Comparison of ENCODE assay signal across 8 mouse cellular contexts in the genomic region with DNA sequence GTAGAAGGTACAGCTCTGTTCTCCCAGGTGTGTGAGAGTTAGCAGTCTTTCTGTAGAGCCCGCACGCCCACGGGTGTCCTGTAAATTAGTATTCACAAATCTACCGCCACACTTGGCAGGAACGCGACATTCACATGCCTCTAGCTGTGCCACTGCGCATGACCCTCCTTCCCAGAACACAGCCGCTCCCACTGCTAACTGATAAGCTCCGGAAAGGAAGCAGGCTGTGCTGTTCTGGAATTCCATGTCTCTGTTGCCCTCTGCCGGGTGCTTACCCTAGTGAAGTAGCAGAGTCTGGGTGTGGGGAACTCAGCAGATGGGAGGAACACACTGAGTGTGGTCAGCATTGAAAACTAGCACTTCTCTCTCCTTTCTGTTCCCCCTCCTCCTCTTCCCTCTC. TPM values are rescaled to one million over a fixed set of nuclear protein-coding genes. Genes with fewer than 3 reads are reported as not detected.
DNase-seq lines count a peak whose midpoint lies in the region; ATAC-seq and TF ChIP-seq lines count a peak whose summit lies in the region.

No protein-coding gene starts in this region.

- H3K27ac ChIP-seq in gastrocnemius, adult 2 months, result peak overlapping the region; percentile 86
- peak overlapping the region; percentile 37; the same call in 1 of the 2 replicates for H3K27ac ChIP-seq in hindbrain, embryonic 15.5 days (replicated peaks)

- ATAC-seq in common myeloid progenitor, adult 5-6 weeks (replicated peaks; ENCODE audit: low read depth, poor library complexity, severe bottlenecking), result peak; percentile 87
- peak; percentile 91 for ATAC-seq in hindbrain, embryonic 15.5 days (ENCODE audit: low FRiP score, low read depth)

- no peaks in the 10 kb centered on the region for H3K9me3 ChIP-seq in hindbrain, embryonic 15.5 days

- 0 out of 2 replicates have a peak overlapping the region, but pooled peaks have one; percentile 5 for H3K9ac ChIP-seq in hindbrain, embryonic 15.5 days

- H3K4me2 ChIP-seq in hindbrain, embryonic 15.5 days, result peak overlapping the region; percentile 53

- intact Hi-C loops in gastrocnemius, adult 2 months (cut with DNase I), result loop anchor here (10.0 kb wide), 4 partner anchors 91 to 401 kb away; a partner anchor contains a TSS

- peaks cover 24% of the 10 kb centered on the region for H3K4me1 ChIP-seq in hindbrain, embryonic 15.5 days (replicated peaks)

- no peaks in the 10 kb centered on the region for H3K27me3 ChIP-seq in hindbrain, embryonic 15.5 days

- DNase-seq in adrenal gland, adult 18-20 months (ENCODE audit: low spot score in 2 of 2), result peak; percentile 66 to 72
- DNase-seq in gastrocnemius, adult 2 months, result peak; percentile 76
- DNase-seq in layer of hippocampus, postnatal 25 days (ENCODE audit: extremely low spot score in 1 of 2, low spot score in 1 of 2), result peak; percentile 54 to 66
- DNase-seq in lung, postnatal 10 days, result peak; percentile 95
- DNase-seq in retina, embryonic 14.5 days (ENCODE audit: low spot score), result peak; percentile 68
- peak; percentile 51 to 82 for DNase-seq in urinary bladder, postnatal 36 days (ENCODE audit: low spot score in 2 of 2)

- peak; percentile 65 for TF ChIP-seq CTCF in gastrocnemius, adult 2 months (IDR thresholded peaks at IDR 0.05)

- no peaks in the 10 kb centered on the region for H3K36me3 ChIP-seq in hindbrain, embryonic 15.5 days

- H3K4me3 ChIP-seq in gastrocnemius, adult 2 months, result peak overlapping the region; percentile 51
- peak overlapping the region; percentile 24 for H3K4me3 ChIP-seq in hindbrain, embryonic 15.5 days

- WGBS in hindbrain, embryonic 15.5 days, result 7% methylated on average over 10 of the region's 10 CpGs

RNA-seq across cellular contexts. Expression of a gene that starts 2.1 kb away (rescaled TPM):
- total RNA-seq in adrenal gland, adult 18-20 months (2021), result under 1 TPM in 1 of 2 experiments, not detected in 1; 0.10 TPM
- total RNA-seq in common myeloid progenitor, adult 5-6 weeks (2017), result 0.18 TPM in 1 of 2 replicates, not detected in the other
- total RNA-seq in gastrocnemius, adult 2 months (2021), result under 1 TPM; 0.48 to 0.59 TPM
- 0.14 and 0.17 TPM in 2 replicates for polyA plus RNA-seq in hindbrain, embryonic 15.5 days (2015; fragmentation: Nextera tagmentation; extraction: Ambion mirVana)
- under 1 TPM; 0.27 to 0.35 TPM for total RNA-seq in layer of hippocampus, postnatal 25 days (2021)

Comparison
In these comparisons a context has a peak if more than half of its experiments do, and no peak if none do; other contexts are left out.
1. Peak in every context shown above with its lines: DNase-seq, ATAC-seq, H3K4me3 ChIP-seq and H3K27ac ChIP-seq.